Mouse (Mus musculus) liver, embryonic 16.5 days (tissue): Measurements from ENCODE around the gene Ahctf1. TPM values are rescaled to one million over a fixed set of nuclear protein-coding genes. Genes with fewer than 3 reads are reported as not detected.

Experiments used
- ATAC-seq: fragments of 200-750 bp; cut with Nextera tagmentation; 2 replicates; pipeline ENCODE4 v1.8.0; 2017; ENCODE audit warnings: low read depth, mild to moderate bottlenecking, moderate number of reproducible peaks, moderate library complexity
- H3K27ac ChIP-seq: fragments of 300-500 bp; sonication (generic); 2 replicates; pipeline ENCODE4 v1.5.1; 2014; ENCODE audit warnings: mild to moderate bottlenecking, low read length
- H3K27me3 ChIP-seq: fragments of 300-500 bp; sonication (generic); 2 replicates; pipeline ENCODE4 v1.6.1; 2014; ENCODE audit warnings: low read depth, low read length, mixed read lengths; ENCODE audit not compliant: control insufficient read depth, insufficient read depth
- H3K36me3 ChIP-seq: fragments of 300-500 bp; sonication (generic); 2 replicates; pipeline ENCODE4 v1.6.1; 2014; ENCODE audit warnings: mild to moderate bottlenecking; ENCODE audit not compliant: control insufficient read depth, insufficient read depth
- H3K4me1 ChIP-seq: fragments of 300-500 bp; sonication (generic); 2 replicates; pipeline ENCODE4 v1.6.1; 2014; ENCODE audit warnings: low read depth, low read length, mixed read lengths; ENCODE audit not compliant: control insufficient read depth
- H3K4me2 ChIP-seq: fragments of 300-500 bp; sonication (generic); 2 replicates; pipeline ENCODE4 v1.6.1; 2014; ENCODE audit warnings: low read depth, low read length, mixed read lengths
- H3K4me3 ChIP-seq: fragments of 300-500 bp; sonication (generic); 2 replicates; pipeline ENCODE4 v1.5.1; 2014; ENCODE audit warnings: low read depth, mild to moderate bottlenecking, low read length
- H3K9ac ChIP-seq: fragments of 300-500 bp; sonication (generic); 2 replicates; pipeline ENCODE4 v1.6.1; 2014; ENCODE audit warnings: low read depth, low read length
- H3K9me3 ChIP-seq: fragments of 300-500 bp; sonication (generic); replicated peaks from 2 replicates; pipeline ENCODE4 v1.6.1; 2016; ENCODE audit warnings: low read length; ENCODE audit not compliant: control insufficient read depth
- WGBS: fragments of 180-500 bp; shearing (Covaris S2); extraction: QIAGEN DNeasy Blood & Tissue Kit; methylation state at CpG from one replicate; pipeline ENCODE4 v1.1.7; 2014; ENCODE audit not compliant: insufficient replicate concordance; 5-methylcytosine and 5-hydroxymethylcytosine counted together
- polyA plus RNA-seq: library from polyadenylated mRNA; unstranded; fragments of >200 nt; fragmentation: Nextera tagmentation; extraction: Ambion mirVana; gene quantifications from 2 replicates; pipeline ENCODE4 v1.2.1, GENCODE M21; 2015

Gene Ahctf1
- polyA plus RNA-seq, 1 experiment from 2014 or later = 14.4 TPM

GRCm38 (mm10) chr1:179710739-179711138, 92.7 kb downstream of the Ahctf1 start:
- Histone ChIP-seq H3K9ac (no peak overlapping the region), H3K4me2 (no peak overlapping the region), H3K27ac (no peak overlapping the region), H3K4me3 (no peak overlapping the region), H3K27me3 (no peaks in the 10 kb centered on the region), H3K9me3 (peaks cover 2% of the 10 kb centered on the region; the same call in 1 of the 2 replicates), H3K36me3 (no peaks in the 10 kb centered on the region), H3K4me1 (no peaks in the 10 kb centered on the region)
- ATAC-seq = no peak
- 29% methylated on average over 5 of the region's 5 CpGs for WGBS

- WGBS = 38% methylated on average over 6 of the region's 6 CpGs
Measured at GRCm38 (mm10) chr1:179709390-179709789, 94.1 kb downstream of the Ahctf1 start.

GRCm38 (mm10) chr1:179705154-179705553, 98.3 kb downstream of the Ahctf1 start:
- H3K36me3 ChIP-seq = no peaks in the 10 kb centered on the region
- no peak overlapping the region for H3K4me3 ChIP-seq
- H3K27me3 ChIP-seq = no peaks in the 10 kb centered on the region
- no peak overlapping the region for H3K4me2 ChIP-seq
- no peaks in the 10 kb centered on the region for H3K9me3 ChIP-seq
- no peak overlapping the region for H3K27ac ChIP-seq
- 67% methylated on average over 6 of the region's 6 CpGs for WGBS
- no peak for ATAC-seq
- H3K9ac ChIP-seq = no peak overlapping the region
- H3K4me1 ChIP-seq = peaks cover 4% of the 10 kb centered on the region

More at GRCm38 (mm10) chr1:179709390-179709789, 94.1 kb downstream of the Ahctf1 start:
- Histone ChIP-seq H3K4me3 (no peak overlapping the region), H3K9ac (no peak overlapping the region), H3K4me2 (no peak overlapping the region), H3K36me3 (no peaks in the 10 kb centered on the region), H3K27me3 (no peaks in the 10 kb centered on the region), H3K4me1 (no peaks in the 10 kb centered on the region; the same call in 1 of the 2 replicates), H3K9me3 (no peaks in the 10 kb centered on the region), H3K27ac (no peak overlapping the region)
- no peak for ATAC-seq

GRCm38 (mm10) chr1:179704150-179704549, 99.3 kb downstream of the Ahctf1 start:
- Histone ChIP-seq H3K27me3 (no peaks in the 10 kb centered on the region), H3K4me2 (no peak overlapping the region), H3K4me1 (peaks cover 4% of the 10 kb centered on the region), H3K4me3 (no peak overlapping the region), H3K9me3 (no peaks in the 10 kb centered on the region), H3K36me3 (no peaks in the 10 kb centered on the region), H3K27ac (no peak overlapping the region), H3K9ac (no peak overlapping the region)
- ATAC-seq = no peak
- 15% methylated on average over 3 of the region's 3 CpGs for WGBS

Other genes with a start within 250 kb of the Ahctf1 start
- gene Sccpdh, start 135.5 kb downstream of the Ahctf1 start, polyA plus RNA-seq = 9.4 and 10.0 TPM in 2 replicates
- gene Kif28, start 58.4 kb downstream of the Ahctf1 start, polyA plus RNA-seq = not detected in 2 replicates
- gene Gm10518, start 304 bp downstream of the Ahctf1 start, polyA plus RNA-seq = 0.08 and 0.13 TPM in 2 replicates
- gene Cdc42bpa, start 156.8 kb upstream of the Ahctf1 start, polyA plus RNA-seq = 6.7 and 7.1 TPM in 2 replicates